Comparison of ENCODE assay signal across 9 mouse cellular contexts in genomic region chr16:58497886-58498713, GRCm38 (mm10). TPM values are rescaled to one million over a fixed set of nuclear protein-coding genes. Genes with fewer than 3 reads are reported as not detected.
DNase-seq lines count a peak whose midpoint lies in the region; ATAC-seq lines count a peak whose summit lies in the region.
"Had no signal": no experiment of that assay in that cellular context is flagged by ENCODE, and none has a peak within 500 bp of the region (broad histone marks: within the 10 kb centered on the region; RNA-seq: fewer than 3 reads in every experiment).

No protein-coding gene starts in this region.

- no peak overlapping the region for H3K4me3 ChIP-seq in heart, embryonic 15.5 days
- no peak overlapping the region for H3K4me3 ChIP-seq in forebrain, embryonic 16.5 days (replicated peaks; ENCODE audit: low read length)

- no peaks in the 10 kb centered on the region for H3K27me3 ChIP-seq in heart, embryonic 15.5 days
- H3K27me3 ChIP-seq in forebrain, embryonic 16.5 days (replicated peaks; ENCODE audit: control insufficient read depth, insufficient read depth, low read length) = no peaks in the 10 kb centered on the region

- H3K27ac ChIP-seq in heart, embryonic 15.5 days = peak overlapping the region; percentile 83
- no peak overlapping the region for H3K27ac ChIP-seq in forebrain, embryonic 16.5 days (ENCODE audit: low read length)

- H3K4me1 ChIP-seq in heart, embryonic 15.5 days (replicated peaks) = peaks cover 37% of the 10 kb centered on the region
- H3K4me1 ChIP-seq in forebrain, embryonic 16.5 days (replicated peaks; ENCODE audit: control insufficient read depth, insufficient read depth, low read length) = 0 out of 2 replicates have a peak, but pooled peaks cover 4% of the 10 kb centered on the region

- H3K9me3 ChIP-seq in heart, embryonic 15.5 days (replicated peaks) = no peaks in the 10 kb centered on the region
- no peaks in the 10 kb centered on the region for H3K9me3 ChIP-seq in forebrain, embryonic 16.5 days (ENCODE audit: control insufficient read depth, low read length)

- H3K36me3 ChIP-seq in heart, embryonic 15.5 days = peaks cover 5% of the 10 kb centered on the region
- H3K36me3 ChIP-seq in forebrain, embryonic 16.5 days (ENCODE audit: control insufficient read depth, insufficient read depth) = no peaks in the 10 kb centered on the region

- WGBS in heart, embryonic 15.5 days = 44% methylated on average over 9 of the region's 9 CpGs
- WGBS in forebrain, embryonic 16.5 days = 80% methylated on average over 9 of the region's 9 CpGs

- no peak overlapping the region for H3K9ac ChIP-seq in heart, embryonic 15.5 days
- H3K9ac ChIP-seq in forebrain, embryonic 16.5 days (replicated peaks; ENCODE audit: low read depth, low read length) = no peak overlapping the region

- peak overlapping the region; percentile 14 for H3K4me2 ChIP-seq in heart, embryonic 15.5 days
- no peak overlapping the region for H3K4me2 ChIP-seq in forebrain, embryonic 16.5 days (ENCODE audit: low read length)

- DNase-seq in heart, adult 11 months = peak; percentile 93
- DNase-seq in heart, postnatal 36 days = no peak
- DNase-seq in B cell, adult 2 months = peak; percentile 62 to 74
- no peak for DNase-seq in cerebellum, adult 8-10 months
- DNase-seq in urinary bladder, postnatal 4 days (ENCODE audit: low spot score in 2 of 2) = no peak
- DNase-seq: right cerebral cortex, adult 18-20 months had no signal

- intact Hi-C loops in heart, postnatal 36 days (cut with DNase I) = loop anchor here (2.0 to 5.0 kb wide), 3 partner anchors 17 to 36 kb away; no protein-coding TSS in a partner anchor

- ATAC-seq in heart, embryonic 15.5 days (replicated peaks; ENCODE audit: insufficient number of reproducible peaks, insufficient read depth, low FRiP score, low read depth) = no peak
- ATAC-seq in megakaryocyte-erythroid progenitor cell, adult 5-6 weeks (replicated peaks; ENCODE audit: low FRiP score, low TSS enrichment, poor library complexity, severe bottlenecking) = peak; percentile 87
- ATAC-seq in forebrain, embryonic 16.5 days = no peak

RNA-seq across cellular contexts. Expression of gene St3gal6, which starts 25.9 kb away (rescaled TPM):
- 10 to 100 TPM; 40.2 to 43.7 TPM for total RNA-seq in heart, postnatal 36 days (2021)
- polyA plus RNA-seq in heart, embryonic 15.5 days (2015; fragmentation: Nextera tagmentation; extraction: Ambion mirVana) = 16.5 and 17.5 TPM in 2 replicates
- 40.1 and 61.6 TPM in 2 replicates for total RNA-seq in megakaryocyte-erythroid progenitor cell, adult 5-6 weeks (2014; fragmentation: Nextera tagmentation)
- total RNA-seq in megakaryocyte-erythroid progenitor cell, adult 5-6 weeks (2017) = 39.9 and 44.9 TPM in 2 replicates
- polyA plus RNA-seq in forebrain, embryonic 16.5 days (2015; fragmentation: Nextera tagmentation; extraction: Ambion mirVana) = 6.7 and 8.0 TPM in 2 replicates

Comparison
In these comparisons a context has a peak if more than half of its experiments do, and no peak if none do; other contexts are left out.
1. DNase-seq: peak in heart, adult 11 months (single experiment) and B cell, adult 2 months (2 of 2); none in heart, postnatal 36 days (0 of 2), cerebellum, adult 8-10 months (single experiment) and urinary bladder, postnatal 4 days (0 of 2).